Mouse (Mus musculus) right cerebral cortex, postnatal 10 days (tissue): Measurements from ENCODE around the gene Ube2dnl2.

ENCODE experiments used
- DNase-seq, 2 experiments: peaks; one replicate each; pipeline ENCODE4 v3.0.0; 2021; ENCODE audit warnings: low spot score in 2 of 2

The Ube2dnl2 gene

DNA sequence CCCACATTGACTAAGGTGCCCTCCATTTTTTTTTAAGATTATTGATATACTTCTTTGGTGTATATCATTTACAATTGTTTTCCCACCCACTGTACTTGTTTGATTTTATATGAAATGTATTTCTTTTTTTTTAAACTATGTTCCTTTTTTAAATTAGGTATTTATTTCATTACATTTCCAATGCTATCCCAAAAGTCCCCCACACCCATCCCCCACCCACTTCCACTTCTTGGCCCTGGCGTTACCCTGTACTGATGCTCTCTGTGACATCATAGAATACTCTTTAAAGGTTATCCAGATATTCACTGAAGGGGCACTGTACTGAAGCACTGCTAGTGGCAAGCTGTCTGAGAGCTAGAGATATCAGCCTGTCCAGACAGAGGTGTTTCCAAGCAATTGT, at the start of gene Ube2dnl2:
Gene Ube2dnl2, plus strand, starts transcription at position 301 of the 400 bp plus-strand sequence.
- no peak for DNase-seq

DNA sequence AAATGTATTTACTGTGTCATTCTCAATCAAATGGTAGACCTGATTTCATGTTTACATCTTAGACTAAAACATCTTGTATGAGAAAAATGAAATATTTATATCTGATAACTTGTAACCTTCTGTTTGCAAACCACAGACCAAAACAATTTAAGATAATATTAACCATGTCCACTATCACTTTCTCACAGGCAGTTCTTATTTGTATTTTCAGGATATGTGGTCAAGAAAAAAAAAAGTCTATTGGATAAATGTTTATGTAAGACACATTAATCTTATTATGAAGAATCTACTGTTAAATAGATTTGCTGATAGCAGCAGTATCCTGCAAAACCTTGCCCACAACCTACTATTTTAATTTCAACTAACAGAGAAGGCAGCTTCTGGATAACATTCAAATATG, 11.9 kb upstream of the Ube2dnl2 start:
- no peak for DNase-seq

DNA sequence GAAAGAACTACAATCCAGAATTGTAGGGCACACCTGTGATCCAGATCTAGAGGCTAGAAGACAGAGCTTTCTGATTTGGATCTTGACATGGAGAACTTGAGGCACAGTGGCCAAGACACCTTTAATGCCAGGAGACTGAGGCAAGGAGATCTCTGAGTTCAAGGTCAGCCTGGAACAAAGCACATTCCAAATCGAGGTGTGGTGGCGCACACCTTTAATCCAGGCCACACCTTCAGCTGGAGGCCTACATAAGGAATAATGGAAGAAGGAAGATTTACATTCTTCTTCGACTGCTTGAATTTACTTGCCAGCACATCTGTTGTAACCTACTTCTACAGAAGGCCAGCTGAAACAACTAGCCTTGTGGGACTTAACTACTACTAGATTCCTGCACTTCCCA, 9.9 kb upstream of the Ube2dnl2 start:
- DNase-seq, result no peak

- DNase-seq, result no peak
These were observed 4.0 kb upstream of the Ube2dnl2 start for GRCm38 (mm10) chrX:114903391-114903790.

DNA sequence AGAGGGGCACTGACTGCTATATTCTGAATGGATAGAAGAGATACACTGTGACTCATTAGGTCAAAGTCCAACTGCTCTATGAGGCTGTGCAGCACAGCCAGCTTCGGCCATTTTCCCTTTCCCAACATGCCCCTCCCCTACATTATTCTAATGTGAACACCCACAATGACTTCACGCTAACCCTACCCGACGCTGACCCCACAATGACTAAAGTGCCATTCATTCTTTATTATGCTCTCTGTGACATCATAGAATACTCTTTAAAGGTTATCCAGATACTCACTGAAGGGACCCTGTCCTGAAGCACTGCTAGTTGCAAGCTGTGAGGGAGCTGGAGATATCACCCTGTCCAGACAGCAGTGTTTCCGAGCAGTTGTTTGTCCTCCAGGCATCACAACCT, 2.7 kb upstream of the Ube2dnl2 start, which contains the start of gene Ube2dnl1:
Gene Ube2dnl1, plus strand, starts transcription at position 301 of the 400 bp plus-strand sequence.
- DNase-seq, result no peak

GRCm38 (mm10) chrX:114955066-114955465, 47.7 kb downstream of the Ube2dnl2 start:
- DNase-seq, result no peak
